Mouse (Mus musculus) embryonic fibroblast, embryonic 13.5 days (primary cell): ENCODE measurements at regions not wholly inside any gene's neighbourhood (a gene's known extent, or its start where the extent isn't known, plus 50 kb on each side); places are given as distances from the start of the nearest gene placed in this dataset.

Experiments used
- CTCF ChIP-seq: IDR thresholded peaks from 2 replicates; pipeline ENCODE4 v1.5.1; 2011; ENCODE audit warnings: mild to moderate bottlenecking, control low read depth, low read length, moderate library complexity, borderline replicate concordance; ENCODE audit not compliant: insufficient read depth
- POLR2A ChIP-seq: IDR thresholded peaks from 2 replicates; pipeline ENCODE4 v1.6.1; 2011; ENCODE audit warnings: low read depth, mild to moderate bottlenecking, control low read depth, low read length, moderate library complexity

GRCm38 (mm10) chr15:62125718-62126117, 1202.9 kb upstream of the A1bg start:
- TF ChIP-seq CTCF (no peak), POLR2A (no peak)
